Mouse (Mus musculus): ENCODE data around the gene Serpine3. TPM values are rescaled to one million over a fixed set of nuclear protein-coding genes. Genes with fewer than 3 reads are reported as not detected.

The Serpine3 gene
- total RNA-seq, 2 experiments from 2014 or later = not detected

Other genes with a start within 250 kb of the Serpine3 start
- under 1 TPM; 0.50 to 0.51 TPM for gene Gucy1b2, start 207.4 kb upstream of the Serpine3 start, total RNA-seq (2021)
- 10 to 100 TPM; 13.6 to 13.9 TPM for gene Fam124a, start 107.9 kb upstream of the Serpine3 start, total RNA-seq (2021)
- gene Gm4131, start 96.7 kb upstream of the Serpine3 start, total RNA-seq (2021) = not detected
- gene Ints6, start 97.5 kb downstream of the Serpine3 start, total RNA-seq (2021) = 10 to 100 TPM; 36.7 to 45.7 TPM
- 10 to 100 TPM; 16.2 to 17.6 TPM for gene Wdfy2, start 174.0 kb downstream of the Serpine3 start, total RNA-seq (2021)

Data from layer of hippocampus, adult 18-20 months (tissue).